Mouse (Mus musculus): ENCODE results near the gene Ptov1.

DNA sequence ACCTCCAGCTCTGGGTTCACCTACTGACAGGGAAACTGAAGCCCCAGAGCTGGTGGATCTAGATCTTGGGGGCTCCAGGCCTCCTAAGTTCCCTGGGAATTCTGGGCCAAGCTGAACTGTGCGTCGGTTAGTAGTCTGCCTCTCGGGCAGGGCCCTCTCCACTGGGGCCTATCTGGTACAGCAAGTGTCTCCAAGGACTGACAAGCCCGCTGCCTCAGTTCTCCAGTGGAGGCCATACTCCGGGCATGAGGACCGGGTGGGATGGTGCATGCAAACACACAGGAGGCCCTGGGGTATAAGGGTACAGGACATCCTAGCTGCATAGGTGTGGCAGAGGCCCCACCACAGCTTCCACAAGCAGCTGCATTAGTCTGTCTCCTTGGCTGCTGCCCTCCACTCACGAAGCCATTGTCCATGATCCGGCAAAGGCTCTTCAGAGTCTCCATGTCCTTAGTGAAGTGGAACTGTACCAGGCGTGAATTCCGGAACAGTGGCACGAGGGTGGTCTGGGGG lies 5.5 kb downstream of the Ptov1 start:
- TF ChIP-seq POLR2A (IDR thresholded peaks at IDR 0.05; ENCODE audit: borderline replicate concordance, low read depth, low read length) = no peak
- TF ChIP-seq CTCF (IDR thresholded peaks at IDR 0.05; ENCODE audit: low read depth, low read length) = no peak

Measured in bone marrow macrophage, adult 2 months (primary cell).